Mouse (Mus musculus): Measurements from ENCODE around the gene Tex14.

- TF ChIP-seq POLR2A (IDR thresholded peaks at IDR 0.05; ENCODE audit: borderline replicate concordance, extremely low read depth, insufficient read depth, insufficient read length, poor library complexity, severe bottlenecking), result no peak
- no peak for TF ChIP-seq CTCF (IDR thresholded peaks at IDR 0.05; ENCODE audit: borderline replicate concordance, extremely low read depth, insufficient read depth, insufficient read length)
These were observed 38.6 kb downstream of the Tex14 start for GRCm38 (mm10) chr11:87443373-87443883.
